Mouse (Mus musculus): ENCODE results near the gene Tcf21. TPM values are rescaled to one million over a fixed set of nuclear protein-coding genes. Genes with fewer than 3 reads are reported as not detected.

Gene Tcf21
- polyA plus RNA-seq, 1 experiment, result 11.2 TPM

GRCm38 (mm10) chr10:22777939-22778338 lies 42.0 kb downstream of the Tcf21 start:
- no peak overlapping the region for H3K4me3 ChIP-seq (ENCODE audit: control insufficient read depth, low read depth, low read length)
- no peaks in the 10 kb centered on the region for H3K27me3 ChIP-seq (ENCODE audit: control insufficient read depth, insufficient read depth, low read length)
- no peak overlapping the region for H3K27ac ChIP-seq (ENCODE audit: control insufficient read depth, insufficient read depth, low read depth, low read length)
- H3K4me1 ChIP-seq (ENCODE audit: control insufficient read depth, insufficient read depth, low read length), result no peaks in the 10 kb centered on the region
- H3K36me3 ChIP-seq (ENCODE audit: control insufficient read depth, insufficient read depth, low read length), result no peaks in the 10 kb centered on the region
- TF ChIP-seq POLR2A (IDR thresholded peaks at IDR 0.05; ENCODE audit: control insufficient read depth, low read depth, low read length) (no peak), CTCF (IDR thresholded peaks at IDR 0.05; ENCODE audit: control insufficient read depth, insufficient read depth, insufficient replicate concordance, low read depth, low read length) (peak; percentile 46; the same call in 1 of the 2 replicates)

- H3K36me3 ChIP-seq (ENCODE audit: control insufficient read depth, insufficient read depth, low read length), result no peaks in the 10 kb centered on the region
- H3K27me3 ChIP-seq (ENCODE audit: control insufficient read depth, insufficient read depth, low read length), result no peaks in the 10 kb centered on the region
- no peak for TF ChIP-seq POLR2A (IDR thresholded peaks at IDR 0.05; ENCODE audit: control insufficient read depth, low read depth, low read length)
- 0 out of 2 replicates have a peak, but pooled peaks have one; percentile 20 for TF ChIP-seq CTCF (IDR thresholded peaks at IDR 0.05; ENCODE audit: control insufficient read depth, insufficient read depth, insufficient replicate concordance, low read depth, low read length)
- H3K4me1 ChIP-seq (ENCODE audit: control insufficient read depth, insufficient read depth, low read length), result no peaks in the 10 kb centered on the region
- H3K27ac ChIP-seq (ENCODE audit: control insufficient read depth, insufficient read depth, low read depth, low read length), result no peak overlapping the region
- no peak overlapping the region for H3K4me3 ChIP-seq (ENCODE audit: control insufficient read depth, low read depth, low read length)
These were observed 43.8 kb downstream of the Tcf21 start for GRCm38 (mm10) chr10:22776007-22776698.

GRCm38 (mm10) chr10:22775456-22775855 lies 44.5 kb downstream of the Tcf21 start:
- TF ChIP-seq POLR2A (IDR thresholded peaks at IDR 0.05; ENCODE audit: control insufficient read depth, low read depth, low read length) (no peak), CTCF (IDR thresholded peaks at IDR 0.05; ENCODE audit: control insufficient read depth, insufficient read depth, insufficient replicate concordance, low read depth, low read length) (no peak)
- Histone ChIP-seq H3K27me3 (ENCODE audit: control insufficient read depth, insufficient read depth, low read length) (no peaks in the 10 kb centered on the region), H3K36me3 (ENCODE audit: control insufficient read depth, insufficient read depth, low read length) (no peaks in the 10 kb centered on the region), H3K27ac (ENCODE audit: control insufficient read depth, insufficient read depth, low read depth, low read length) (no peak overlapping the region), H3K4me1 (ENCODE audit: control insufficient read depth, insufficient read depth, low read length) (no peaks in the 10 kb centered on the region), H3K4me3 (ENCODE audit: control insufficient read depth, low read depth, low read length) (no peak overlapping the region)

GRCm38 (mm10) chr10:22774626-22775025 lies 45.3 kb downstream of the Tcf21 start:
- Histone ChIP-seq H3K4me3 (ENCODE audit: control insufficient read depth, low read depth, low read length) (no peak overlapping the region), H3K36me3 (ENCODE audit: control insufficient read depth, insufficient read depth, low read length) (no peaks in the 10 kb centered on the region), H3K27ac (ENCODE audit: control insufficient read depth, insufficient read depth, low read depth, low read length) (no peak overlapping the region), H3K4me1 (ENCODE audit: control insufficient read depth, insufficient read depth, low read length) (no peaks in the 10 kb centered on the region), H3K27me3 (ENCODE audit: control insufficient read depth, insufficient read depth, low read length) (no peaks in the 10 kb centered on the region)
- TF ChIP-seq POLR2A (IDR thresholded peaks at IDR 0.05; ENCODE audit: control insufficient read depth, low read depth, low read length) (no peak), CTCF (IDR thresholded peaks at IDR 0.05; ENCODE audit: control insufficient read depth, insufficient read depth, insufficient replicate concordance, low read depth, low read length) (no peak)

Other genes with a start within 250 kb of the Tcf21 start
- gene Slc2a12, start 175.2 kb downstream of the Tcf21 start, polyA plus RNA-seq (2012; rRNA removed), result 1.2 and 1.8 TPM in 2 replicates
- gene Tbpl1, start 88.2 kb downstream of the Tcf21 start, polyA plus RNA-seq (2012; rRNA removed), result 169 and 185 TPM in 2 replicates